Mouse (Mus musculus) kidney, adult 2 months (tissue): ENCODE results near the gene Cldn16.

Experiments
- CTCF ChIP-seq: fragments of 200-500 bp; conservative IDR thresholded peaks from 2 replicates; pipeline ENCODE4 v1.5.1; 2011; ENCODE audit warnings: low read depth, mild to moderate bottlenecking, control low read depth, low read length, moderate library complexity, mixed read lengths; ENCODE audit not compliant: insufficient read depth, insufficient read length
- POLR2A ChIP-seq: fragments of 200-500 bp; IDR thresholded peaks from one replicate; pipeline ENCODE4 v1.6.1; 2011; ENCODE audit warnings: low read depth, low read length, control low read depth

GRCm38 (mm10) chr16:26447594-26447993 lies 15.3 kb upstream of the Cldn16 start:
- peak; percentile 26; the same call in 1 of the 2 replicates for TF ChIP-seq CTCF
- TF ChIP-seq POLR2A = no peak
